ENCODE assay signal across 24 mouse cellular contexts in genomic region chr16:5347151-5347550, GRCm38 (mm10).
DNase-seq lines count a peak whose midpoint lies in the region; ATAC-seq and TF ChIP-seq lines count a peak whose summit lies in the region.
"Had no signal": no experiment of that assay in that cellular context is flagged by ENCODE, and none has a peak within 500 bp of the region (broad histone marks: within the 10 kb centered on the region; RNA-seq: fewer than 3 reads in every experiment).

No protein-coding gene starts in this region.

- H3K4me1 ChIP-seq in forebrain, embryonic 16.5 days (replicated peaks; ENCODE audit: control insufficient read depth, insufficient read depth, low read length) = no peaks in the 10 kb centered on the region; the same call in 1 of the 2 replicates
- no peaks in the 10 kb centered on the region for H3K4me1 ChIP-seq in forebrain, postnatal 0 days (ENCODE audit: insufficient read depth)
- 0 out of 2 replicates have a peak, but pooled peaks cover 2% of the 10 kb centered on the region for H3K4me1 ChIP-seq in midbrain, embryonic 11.5 days (ENCODE audit: control insufficient read depth, insufficient read depth, low read length)
- no peaks in the 10 kb centered on the region for H3K4me1 ChIP-seq in midbrain, embryonic 16.5 days (ENCODE audit: control insufficient read depth, insufficient read depth, low read length)
- peaks cover 2% of the 10 kb centered on the region; the same call in 1 of the 2 replicates for H3K4me1 ChIP-seq in brown adipose tissue, adult 24 weeks (ENCODE audit: control insufficient read depth, insufficient read depth, insufficient read length, low read length)

- H3K36me3 ChIP-seq in forebrain, embryonic 16.5 days (ENCODE audit: control insufficient read depth, insufficient read depth) = no peaks in the 10 kb centered on the region
- no peaks in the 10 kb centered on the region for H3K36me3 ChIP-seq in forebrain, postnatal 0 days (ENCODE audit: insufficient read depth)
- H3K36me3 ChIP-seq in midbrain, embryonic 11.5 days (ENCODE audit: control insufficient read depth, insufficient read depth, low read length) = no peaks in the 10 kb centered on the region
- no peaks in the 10 kb centered on the region for H3K36me3 ChIP-seq in midbrain, embryonic 16.5 days (ENCODE audit: control insufficient read depth, insufficient read depth, low read length)
- H3K36me3 ChIP-seq: G1E; heart, embryonic 10.5 days; heart, embryonic 13.5 days; hindbrain, embryonic 15.5 days; intestine, embryonic 15.5 days had no signal

- H3K27me3 ChIP-seq in forebrain, embryonic 16.5 days (replicated peaks; ENCODE audit: control insufficient read depth, insufficient read depth, low read length) = no peaks in the 10 kb centered on the region
- H3K27me3 ChIP-seq in forebrain, postnatal 0 days (ENCODE audit: insufficient read depth, low read length) = no peaks in the 10 kb centered on the region
- no peaks in the 10 kb centered on the region for H3K27me3 ChIP-seq in midbrain, embryonic 11.5 days (ENCODE audit: control insufficient read depth, insufficient read depth, low read length)
- no peaks in the 10 kb centered on the region for H3K27me3 ChIP-seq in midbrain, embryonic 16.5 days (ENCODE audit: control insufficient read depth, insufficient read depth, low read depth, low read length)
- H3K27me3 ChIP-seq: hindbrain, embryonic 15.5 days; intestine, embryonic 15.5 days; Patski had no signal

- peak; percentile 20 to 49 for DNase-seq in cerebellum, postnatal 14 days
- DNase-seq in cerebellum, adult 18-20 months = no peak
- no peak for DNase-seq in forebrain, postnatal 0 days
- DNase-seq in midbrain, embryonic 11.5 days (ENCODE audit: low spot score, missing footprints) = peak; percentile 37
- DNase-seq: adrenal gland, postnatal 10 days; adrenal gland, postnatal 36 days; B cell, adult 2 months; cerebellum, adult 11-12 months; cerebellum, adult 9-10 months; gastrocnemius, postnatal 10 days; gastrocnemius, postnatal 36 days; heart, adult 2 months; heart, postnatal 14 days; heart, postnatal 4 days; kidney, adult 11 months had no signal

- WGBS in forebrain, embryonic 16.5 days = 72% methylated on average over 5 of the region's 5 CpGs
- 58% methylated on average over 5 of the region's 5 CpGs for WGBS in forebrain, postnatal 0 days
- 90% methylated on average over 5 of the region's 5 CpGs for WGBS in midbrain, embryonic 11.5 days
- WGBS in midbrain, embryonic 16.5 days = 92% methylated on average over 5 of the region's 5 CpGs

- no peak overlapping the region for H3K4me3 ChIP-seq in forebrain, embryonic 16.5 days (replicated peaks; ENCODE audit: low read length)
- no peak overlapping the region for H3K4me3 ChIP-seq in forebrain, postnatal 0 days (ENCODE audit: low read depth, low read length)
- H3K4me3 ChIP-seq in midbrain, embryonic 11.5 days (ENCODE audit: low read depth, low read length) = no peak overlapping the region
- no peak overlapping the region for H3K4me3 ChIP-seq in midbrain, embryonic 16.5 days (ENCODE audit: low read depth, low read length)
- no peak overlapping the region for H3K4me3 ChIP-seq in brown adipose tissue, adult 24 weeks (ENCODE audit: insufficient read depth, low read depth, low read length)
- H3K4me3 ChIP-seq: heart, adult 2 months; heart, embryonic 10.5 days; heart, embryonic 13.5 days; hindbrain, embryonic 15.5 days; intestine, embryonic 15.5 days had no signal

- H3K27ac ChIP-seq in forebrain, embryonic 16.5 days (ENCODE audit: low read length) = no peak overlapping the region
- no peak overlapping the region for H3K27ac ChIP-seq in forebrain, postnatal 0 days (ENCODE audit: low read depth, low read length)
- H3K27ac ChIP-seq in midbrain, embryonic 11.5 days (ENCODE audit: low read depth, low read length) = no peak overlapping the region
- no peak overlapping the region for H3K27ac ChIP-seq in midbrain, embryonic 16.5 days (ENCODE audit: low read length)
- peak overlapping the region; percentile 26; the same call in 1 of the 2 replicates for H3K27ac ChIP-seq in brown adipose tissue, adult 24 weeks (replicated peaks; ENCODE audit: low read depth, low read length)
- H3K27ac ChIP-seq: heart, adult 2 months; heart, embryonic 10.5 days; heart, embryonic 13.5 days; hindbrain, embryonic 15.5 days; intestine, embryonic 15.5 days had no signal

- no peak overlapping the region for H3K4me2 ChIP-seq in forebrain, embryonic 16.5 days (ENCODE audit: low read length)
- H3K4me2 ChIP-seq in forebrain, postnatal 0 days (ENCODE audit: low read depth) = no peak overlapping the region
- no peak overlapping the region for H3K4me2 ChIP-seq in midbrain, embryonic 11.5 days
- H3K4me2 ChIP-seq in midbrain, embryonic 16.5 days (ENCODE audit: low read length) = no peak overlapping the region
- H3K4me2 ChIP-seq: heart, embryonic 13.5 days; hindbrain, embryonic 15.5 days; intestine, embryonic 15.5 days had no signal

- H3K9me3 ChIP-seq in forebrain, embryonic 16.5 days (ENCODE audit: control insufficient read depth, low read length) = no peaks in the 10 kb centered on the region; the same call in 1 of the 2 replicates
- no peaks in the 10 kb centered on the region for H3K9me3 ChIP-seq in forebrain, postnatal 0 days (ENCODE audit: low read length)
- no peaks in the 10 kb centered on the region for H3K9me3 ChIP-seq in midbrain, embryonic 11.5 days (ENCODE audit: control insufficient read depth, low read length)
- H3K9me3 ChIP-seq in midbrain, embryonic 16.5 days (replicated peaks; ENCODE audit: control insufficient read depth, low read length, poor library complexity, severe bottlenecking) = no peaks in the 10 kb centered on the region
- H3K9me3 ChIP-seq: heart, embryonic 10.5 days; heart, embryonic 13.5 days; hindbrain, embryonic 15.5 days; intestine, embryonic 15.5 days had no signal

- no peak for TF ChIP-seq CTCF in forebrain, postnatal 0 days (IDR thresholded peaks at IDR 0.05; ENCODE audit: low read depth)

- H3K9ac ChIP-seq in forebrain, embryonic 16.5 days (replicated peaks; ENCODE audit: low read depth, low read length) = no peak overlapping the region
- no peak overlapping the region for H3K9ac ChIP-seq in forebrain, postnatal 0 days
- H3K9ac ChIP-seq in midbrain, embryonic 11.5 days (ENCODE audit: low read length) = no peak overlapping the region
- H3K9ac ChIP-seq in midbrain, embryonic 16.5 days (ENCODE audit: low read depth, low read length) = no peak overlapping the region
- H3K9ac ChIP-seq: heart, embryonic 13.5 days; hindbrain, embryonic 15.5 days; intestine, embryonic 15.5 days had no signal

- ATAC-seq in forebrain, embryonic 16.5 days = 0 out of 2 replicates have a peak, but pooled peaks have one; percentile 31
- ATAC-seq in forebrain, postnatal 0 days = no peak
- ATAC-seq in midbrain, embryonic 11.5 days (ENCODE audit: low FRiP score) = no peak
- no peak for ATAC-seq in midbrain, embryonic 16.5 days
- ATAC-seq: intestine, embryonic 15.5 days; Patski had no signal

Comparison
In these comparisons a context has a peak if more than half of its experiments do, and no peak if none do; other contexts are left out.
1. DNase-seq: peak in cerebellum, postnatal 14 days (2 of 2) and midbrain, embryonic 11.5 days (single experiment); none in cerebellum, adult 18-20 months (0 of 2) and forebrain, postnatal 0 days (single experiment).